Mouse (Mus musculus) heart, adult 2 months (tissue): ENCODE data around the gene Apol7e. TPM values are rescaled to one million over a fixed set of nuclear protein-coding genes. Genes with fewer than 3 reads are reported as not detected.

ENCODE experiments used
- DNase-seq, 2 experiments: peaks; one replicate each; pipeline ENCODE4 v3.0.0; 2021
- H3K27ac ChIP-seq: fragments of 200-600 bp; 2 replicates; pipeline ENCODE4 v1.8.1; 2022
- H3K27me3 ChIP-seq: fragments of 200-500 bp; 2 replicates; pipeline ENCODE4 v1.6.1; 2012; ENCODE audit warnings: mild to moderate bottlenecking, low read length, inconsistent platforms, mixed read lengths; ENCODE audit not compliant: control insufficient read depth, insufficient read depth
- H3K36me3 ChIP-seq: fragments of 200-500 bp; 2 replicates; pipeline ENCODE4 v1.6.1; 2012; ENCODE audit warnings: low read length, inconsistent platforms; ENCODE audit not compliant: control insufficient read depth, insufficient read depth
- H3K4me1 ChIP-seq: fragments of 200-500 bp; 2 replicates; pipeline ENCODE4 v1.6.1; 2011; ENCODE audit warnings: low read length; ENCODE audit not compliant: control insufficient read depth, insufficient read depth
- H3K4me3 ChIP-seq: fragments of 200-600 bp; 2 replicates; pipeline ENCODE4 v1.8.1; 2022
- H3K79me2 ChIP-seq: fragments of 200-500 bp; replicated peaks from 2 replicates; pipeline ENCODE4 v1.6.1; 2012; ENCODE audit warnings: mild to moderate bottlenecking, inconsistent platforms, low read length, moderate library complexity, mixed read lengths; ENCODE audit not compliant: control insufficient read depth, insufficient read depth
- H3K9ac ChIP-seq: fragments of 200-500 bp; 2 replicates; pipeline ENCODE4 v1.6.1; 2012; ENCODE audit warnings: low read depth, mild to moderate bottlenecking, control low read depth, inconsistent platforms, low read length, mixed read lengths
- CTCF ChIP-seq: fragments of 200-600 bp; IDR thresholded peaks from 2 replicates; pipeline ENCODE4 v1.8.1; 2022; ENCODE audit warnings: antibody characterized with exemption, mild to moderate bottlenecking, moderate library complexity
- EP300 ChIP-seq: fragments of 200-500 bp; IDR thresholded peaks from 2 replicates; pipeline ENCODE4 v1.6.1; 2011; ENCODE audit warnings: low read depth, low read length, control low read depth; ENCODE audit not compliant: insufficient read depth
- POLR2A ChIP-seq: fragments of 200-500 bp; IDR thresholded peaks from 2 replicates; pipeline ENCODE4 v1.6.1; 2011; ENCODE audit warnings: mild to moderate bottlenecking, low read depth, low read length, control low read depth; ENCODE audit not compliant: insufficient read depth
- WGBS: fragments of 180-500 bp; shearing (Covaris S2); methylation state at CpG from one replicate; pipeline ENCODE4 v1.1.7; 2018; 5-methylcytosine and 5-hydroxymethylcytosine counted together
- intact Hi-C: fragments of 180-260 bp; cut with DNase I; formaldehyde crosslinking; loops from one replicate; pipeline ENCODE4 v1.15.1; 2025
- polyA plus RNA-seq: library from polyadenylated mRNA; depleted of rRNA; stranded (reverse); fragments of >200 nt; gene quantifications from 2 replicates; pipeline ENCODE4 v1.2.3, GENCODE M21; 2012
- total RNA-seq, 2 experiments: library from RNA; stranded (reverse); gene quantifications; 2 replicates each; pipeline ENCODE4 v1.2.3; 2021

Apol7e gene
- total and polyA plus RNA-seq, 3 experiments, result 0.43 to 0.48 TPM; not detected in 1

DNA sequence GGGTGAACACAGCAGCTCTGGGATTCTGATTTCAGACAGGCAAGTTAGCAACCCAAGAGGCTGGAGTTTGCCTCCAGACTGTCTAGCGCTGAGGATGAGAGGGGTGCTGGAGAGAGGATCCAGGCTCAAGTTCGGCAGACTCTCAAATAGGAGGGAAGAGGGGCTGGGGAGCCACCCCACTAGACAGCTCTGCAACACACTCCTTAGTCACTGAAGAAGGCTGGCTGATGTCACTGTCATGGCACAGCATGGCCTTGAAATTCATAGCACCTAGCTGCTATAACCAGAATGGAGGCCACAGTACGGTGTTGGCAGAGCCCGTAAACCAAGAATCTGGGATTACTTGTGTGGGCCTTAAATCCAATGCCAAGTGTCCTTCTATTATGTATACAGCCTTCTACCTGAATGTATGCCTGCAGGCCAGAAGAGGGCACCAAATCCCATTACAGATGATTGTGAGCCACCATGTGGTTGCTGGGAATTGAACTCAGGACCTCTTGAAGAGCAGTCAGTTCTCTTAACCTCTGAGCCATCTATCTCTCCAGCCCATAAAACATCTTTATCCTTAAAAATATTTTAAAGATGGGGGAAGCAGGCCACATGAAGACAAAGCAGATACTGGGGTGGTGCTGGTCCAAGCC is 59.0 kb downstream of the Apol7e start:
- DNase-seq, result no peak
- Histone ChIP-seq H3K9ac (no peak overlapping the region), H3K36me3 (no peaks in the 10 kb centered on the region), H3K27ac (no peak overlapping the region), H3K27me3 (no peaks in the 10 kb centered on the region), H3K4me3 (no peak overlapping the region), H3K4me1 (no peaks in the 10 kb centered on the region; the same call in 1 of the 2 replicates), H3K79me2 (no peaks in the 10 kb centered on the region)
- TF ChIP-seq POLR2A, result no peak
- TF ChIP-seq CTCF, result peak; percentile 42
- WGBS, result 80% methylated on average over 4 of the region's 4 CpGs
- intact Hi-C loops, result no loop called here

DNA sequence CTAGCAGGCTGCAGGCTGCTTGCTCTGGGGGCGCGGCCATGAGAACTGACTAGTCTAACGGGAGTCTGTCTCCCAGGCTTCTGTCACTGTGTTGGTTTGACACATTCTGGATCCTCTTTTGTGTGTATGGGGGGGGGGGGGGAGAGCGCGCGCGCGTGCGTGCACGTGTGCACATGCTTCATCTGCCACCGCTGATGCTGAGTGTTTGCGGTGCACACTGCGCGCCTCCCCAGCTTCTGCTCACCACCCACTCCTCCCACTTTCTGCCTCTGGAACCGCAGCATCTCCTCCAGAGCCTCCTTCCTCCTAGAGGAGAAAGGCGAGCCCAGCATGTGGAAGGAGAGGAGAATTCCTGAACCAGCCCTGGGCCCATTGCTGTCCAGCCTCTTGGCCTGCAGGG is 61.4 kb downstream of the Apol7e start:
- Histone ChIP-seq H3K27ac (no peak overlapping the region), H3K9ac (no peak overlapping the region), H3K4me3 (no peak overlapping the region), H3K79me2 (no peaks in the 10 kb centered on the region), H3K36me3 (no peaks in the 10 kb centered on the region), H3K27me3 (no peaks in the 10 kb centered on the region), H3K4me1 (peaks cover 5% of the 10 kb centered on the region)
- no peak for TF ChIP-seq CTCF
- no peak for TF ChIP-seq EP300
- no peak for TF ChIP-seq POLR2A
- DNase-seq, result no peak
- intact Hi-C loops, result loop anchor here (5.0 kb wide), 1 partner anchor 157 kb away; no protein-coding TSS in a partner anchor
- WGBS, result 94% methylated on average over 16 of the region's 16 CpGs

- Histone ChIP-seq H3K4me1 (peaks cover 9% of the 10 kb centered on the region), H3K36me3 (peaks cover 3% of the 10 kb centered on the region), H3K27me3 (no peaks in the 10 kb centered on the region), H3K79me2 (no peaks in the 10 kb centered on the region), H3K27ac (no peak overlapping the region), H3K4me3 (no peak overlapping the region), H3K9ac (no peak overlapping the region)
- TF ChIP-seq POLR2A (no peak), EP300 (no peak), CTCF (no peak)
- WGBS, result 87% methylated on average over 7 of the region's 7 CpGs
- DNase-seq, result no peak
- intact Hi-C loops, result loop anchor here (5.0 kb wide), 1 partner anchor 156 kb away; no protein-coding TSS in a partner anchor
Observed at GRCm38 (mm10) chr15:77761083-77761482, 62.4 kb downstream of the Apol7e start.

DNA sequence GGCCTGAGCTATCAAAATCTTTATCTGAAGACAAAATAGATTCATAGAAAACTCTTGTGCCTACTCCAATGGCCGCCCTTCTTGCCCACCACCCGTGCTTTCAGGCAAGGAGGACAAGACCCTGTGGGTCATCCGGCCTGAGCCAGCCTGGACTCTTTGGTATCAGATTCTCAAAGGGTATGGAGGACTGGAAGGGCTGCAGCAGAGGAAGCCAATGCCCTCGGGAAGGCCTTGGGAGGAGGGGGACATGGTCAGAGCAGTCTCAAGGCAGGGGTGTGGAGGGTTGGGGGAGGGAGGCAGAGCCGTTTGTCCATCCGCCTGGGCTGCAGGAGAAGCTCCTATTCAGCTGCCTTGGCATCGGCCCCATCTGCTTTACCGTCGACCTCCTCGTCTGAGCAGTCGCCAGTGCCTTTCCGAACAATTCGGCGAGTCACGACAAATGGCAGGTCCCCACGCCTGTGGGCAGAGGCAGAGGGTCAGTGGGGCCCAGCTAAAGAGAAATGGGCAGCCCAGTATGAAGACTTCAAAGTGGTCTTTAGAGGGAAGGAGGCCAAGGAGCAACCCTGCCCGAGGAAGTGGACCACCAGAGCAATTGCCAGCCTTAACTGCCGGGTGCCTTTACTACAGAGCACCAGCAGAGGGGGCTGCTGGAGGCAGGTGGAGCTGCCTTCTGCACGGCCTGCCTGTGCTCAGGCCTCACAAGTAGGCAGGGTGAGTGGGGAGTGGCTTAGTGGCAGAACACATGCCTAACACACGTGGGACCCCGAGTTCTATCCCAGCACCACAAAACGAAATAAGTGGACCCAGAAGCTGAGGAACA is 63.1 kb downstream of the Apol7e start:
- Histone ChIP-seq H3K36me3 (peaks cover 3% of the 10 kb centered on the region), H3K4me1 (peaks cover 9% of the 10 kb centered on the region), H3K27me3 (no peaks in the 10 kb centered on the region), H3K4me3 (no peak overlapping the region), H3K27ac (no peak overlapping the region), H3K79me2 (no peaks in the 10 kb centered on the region), H3K9ac (no peak overlapping the region)
- DNase-seq, result peak in 1 of 2 experiments; percentile 43
- intact Hi-C loops, result loop anchor here (5.0 kb wide), 1 partner anchor 156 kb away; no protein-coding TSS in a partner anchor
- TF ChIP-seq EP300, result 0 out of 2 replicates have a peak, but pooled peaks have one; percentile 16
- no peak for TF ChIP-seq POLR2A
- peak; percentile 72 for TF ChIP-seq CTCF
- 76% methylated on average over 22 of the region's 22 CpGs for whole genome bisulfite sequencing

DNA sequence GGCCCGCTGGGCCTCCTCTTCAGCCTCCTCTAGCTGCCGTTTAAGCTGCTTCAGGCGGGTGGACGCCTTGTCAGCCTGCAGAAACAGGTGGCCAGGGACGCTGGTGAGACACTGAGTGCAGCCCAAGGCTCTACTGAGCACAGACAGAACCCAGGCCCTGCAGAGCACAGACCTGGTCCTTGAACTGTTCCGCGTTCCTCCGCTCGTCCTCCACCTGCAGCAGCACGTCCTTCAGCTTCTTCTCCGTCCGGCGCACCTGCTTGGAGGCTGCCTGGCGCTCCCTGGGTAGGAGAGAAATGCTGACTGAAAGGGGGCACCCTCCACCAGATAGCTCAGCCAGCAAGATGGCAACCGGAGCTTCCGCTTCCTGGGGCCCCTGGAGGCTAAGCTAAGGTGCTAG is 64.4 kb downstream of the Apol7e start:
- Histone ChIP-seq H3K9ac (no peak overlapping the region), H3K4me1 (peaks cover 9% of the 10 kb centered on the region), H3K79me2 (no peaks in the 10 kb centered on the region), H3K27me3 (no peaks in the 10 kb centered on the region), H3K4me3 (no peak overlapping the region), H3K27ac (no peak overlapping the region), H3K36me3 (peaks cover 3% of the 10 kb centered on the region)
- intact Hi-C loops, result loop anchor here (5.0 kb wide), 1 partner anchor 154 kb away; no protein-coding TSS in a partner anchor
- no peak for TF ChIP-seq EP300
- no peak for TF ChIP-seq CTCF
- TF ChIP-seq POLR2A, result no peak
- DNase-seq, result no peak
- WGBS, result 93% methylated on average over 16 of the region's 16 CpGs

- TF ChIP-seq CTCF (no peak), EP300 (no peak), POLR2A (no peak)
- no peak for DNase-seq
- Histone ChIP-seq H3K4me3 (no peak overlapping the region), H3K9ac (no peak overlapping the region), H3K79me2 (no peaks in the 10 kb centered on the region), H3K4me1 (peaks cover 9% of the 10 kb centered on the region), H3K27me3 (no peaks in the 10 kb centered on the region), H3K36me3 (peaks cover 3% of the 10 kb centered on the region), H3K27ac (peak overlapping the region; percentile 63; the same call in 1 of the 2 replicates)
- 59% methylated on average over 11 of the region's 11 CpGs for WGBS
- intact Hi-C loops, result loop anchor here (5.0 kb wide), 1 partner anchor 154 kb away; no protein-coding TSS in a partner anchor
Observed at GRCm38 (mm10) chr15:77763702-77764101, 65.0 kb downstream of the Apol7e start.
